Mouse (Mus musculus) kidney, adult 18-20 months (tissue): ENCODE data around the gene Stk32c.

Experiments used
- DNase-seq: peaks from one replicate; pipeline ENCODE4 v3.0.0; 2021

Stk32c gene

GRCm38 (mm10) chr7:139212754-139213745 lies at the start of gene Stk32c, which contains the start of gene Lrrc27:
Gene Stk32c (minus strand): TSS chr7:139213307.
Gene Lrrc27 (plus strand): TSS chr7:139212988.
- DNase-seq, result peak; percentile 99

DNA sequence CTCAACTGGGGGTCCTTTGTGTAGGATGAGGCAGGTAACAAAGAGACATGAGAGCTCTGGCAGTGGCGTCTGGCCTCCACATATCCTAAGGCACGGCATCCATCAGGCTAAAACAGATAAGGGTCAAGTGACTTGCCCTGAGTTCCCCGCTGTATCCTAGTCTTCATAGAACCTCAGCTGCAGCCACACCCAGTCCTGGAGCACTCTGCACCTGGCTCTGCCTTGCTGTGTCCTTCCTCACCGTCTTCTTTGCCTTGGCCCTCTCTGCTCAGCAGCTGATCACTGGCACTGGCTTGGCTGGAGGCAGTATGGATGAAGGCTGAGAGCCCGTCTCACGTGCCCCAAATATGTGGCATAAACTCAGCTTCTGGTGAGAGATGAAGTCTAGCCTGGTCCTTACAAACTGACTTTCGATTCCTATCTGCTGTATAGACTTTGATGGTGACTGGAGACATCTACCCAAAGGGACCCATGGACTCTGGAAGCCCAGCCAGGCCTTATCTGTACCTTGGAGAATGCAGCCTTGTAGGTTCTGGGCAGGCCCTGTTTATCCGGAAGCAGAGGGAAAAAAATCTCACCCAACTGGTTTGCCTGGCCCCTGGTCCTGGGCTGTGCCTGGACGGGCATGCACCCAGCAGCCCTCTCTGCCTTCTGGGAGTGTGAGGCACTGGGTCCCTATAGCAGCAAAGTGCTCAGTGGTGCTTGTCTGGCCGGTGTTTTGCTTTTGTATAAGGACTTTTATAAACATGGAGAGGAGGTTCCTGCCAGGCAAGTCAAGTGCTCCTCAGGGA lies 44.8 kb upstream of the Stk32c start:
- peak; percentile 64 for DNase-seq

DNA sequence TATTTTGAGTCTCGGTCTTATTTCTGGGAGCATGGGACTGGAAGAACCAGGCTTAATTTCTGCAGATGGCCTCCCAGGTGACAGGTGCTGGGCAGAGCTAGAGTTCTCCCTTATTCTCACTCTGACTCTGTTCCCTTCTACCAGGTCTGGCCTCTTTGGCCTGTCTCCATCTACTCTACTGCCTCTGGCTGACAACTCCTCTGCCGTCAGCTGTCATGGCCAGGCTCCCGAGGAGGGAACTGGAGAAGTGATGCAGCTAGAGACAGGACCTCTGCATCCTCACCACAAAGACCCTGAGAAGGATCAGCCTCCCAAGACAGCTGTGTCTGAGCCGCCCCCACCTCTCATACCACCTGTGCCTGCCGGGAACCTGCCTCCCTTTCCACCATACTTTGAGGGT lies 41.5 kb upstream of the Stk32c start:
- no peak for DNase-seq

GRCm38 (mm10) chr7:139253462-139253861 lies 40.4 kb upstream of the Stk32c start:
- DNase-seq, result no peak

DNA sequence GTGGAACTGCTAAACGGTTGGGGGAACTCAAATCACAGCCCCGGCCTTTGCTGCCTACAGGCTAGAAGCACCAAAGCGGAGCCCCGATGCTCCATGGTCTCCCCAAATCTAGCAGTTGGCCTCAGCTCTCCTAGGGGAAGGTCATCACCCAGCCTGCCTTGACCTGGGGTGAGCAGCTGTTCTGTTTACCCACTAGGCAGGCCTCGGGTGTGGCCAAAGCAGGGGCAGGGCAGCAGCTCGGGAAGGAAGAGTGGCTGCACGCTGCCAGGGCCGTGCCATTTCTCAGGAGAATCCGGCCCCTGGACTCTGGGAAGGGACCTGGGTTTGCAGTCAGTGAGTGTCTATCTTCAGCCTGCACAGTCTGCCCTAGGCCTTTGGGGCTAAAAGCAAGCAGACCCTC lies 39.9 kb upstream of the Stk32c start:
- no peak for DNase-seq

- no peak for DNase-seq
These were observed 39.5 kb upstream of the Stk32c start for GRCm38 (mm10) chr7:139252566-139252965.

GRCm38 (mm10) chr7:139251881-139252301 lies 38.8 kb upstream of the Stk32c start:
- peak; percentile 65 for DNase-seq

DNA sequence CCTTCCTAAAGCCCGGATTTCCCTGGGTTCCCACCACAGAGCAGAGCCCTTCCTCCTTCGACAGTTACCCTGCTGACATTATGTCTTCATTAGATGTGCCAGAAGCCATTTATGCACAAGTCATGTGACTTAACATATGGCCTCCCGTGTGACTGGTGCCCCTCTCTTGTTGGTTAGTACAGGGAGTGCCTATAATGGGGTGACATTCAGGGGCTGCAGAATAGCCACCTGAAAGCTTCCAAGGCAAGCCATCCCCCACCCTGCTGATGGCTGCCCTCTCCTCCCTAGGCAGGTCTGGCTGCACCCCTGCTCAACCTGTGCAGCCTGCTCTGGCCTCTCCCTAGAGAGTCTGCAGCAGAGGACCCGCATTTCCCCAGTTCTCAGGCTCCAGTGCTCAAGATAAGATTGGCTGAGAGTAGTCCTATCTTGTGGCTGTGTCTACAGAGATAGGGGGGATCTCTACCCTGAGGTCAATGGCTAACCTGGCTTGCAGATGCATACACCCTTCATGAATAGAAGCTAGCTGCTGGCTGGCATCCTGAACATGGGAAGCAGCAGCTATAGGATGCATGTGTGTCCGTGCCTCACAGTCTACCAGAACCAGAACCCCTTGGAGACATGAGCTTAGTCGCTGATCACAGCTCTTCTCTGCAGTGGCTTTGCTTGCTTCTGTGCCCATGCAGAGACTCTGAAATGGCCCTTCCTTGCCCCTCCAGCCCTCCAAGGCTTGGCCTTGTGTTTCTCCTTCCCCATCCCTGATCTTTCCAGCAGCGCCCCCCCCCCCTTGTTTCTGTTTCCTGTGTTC lies 36.5 kb upstream of the Stk32c start:
- DNase-seq, result no peak

GRCm38 (mm10) chr7:139248615-139249405 lies 35.7 kb upstream of the Stk32c start:
- DNase-seq, result no peak

DNA sequence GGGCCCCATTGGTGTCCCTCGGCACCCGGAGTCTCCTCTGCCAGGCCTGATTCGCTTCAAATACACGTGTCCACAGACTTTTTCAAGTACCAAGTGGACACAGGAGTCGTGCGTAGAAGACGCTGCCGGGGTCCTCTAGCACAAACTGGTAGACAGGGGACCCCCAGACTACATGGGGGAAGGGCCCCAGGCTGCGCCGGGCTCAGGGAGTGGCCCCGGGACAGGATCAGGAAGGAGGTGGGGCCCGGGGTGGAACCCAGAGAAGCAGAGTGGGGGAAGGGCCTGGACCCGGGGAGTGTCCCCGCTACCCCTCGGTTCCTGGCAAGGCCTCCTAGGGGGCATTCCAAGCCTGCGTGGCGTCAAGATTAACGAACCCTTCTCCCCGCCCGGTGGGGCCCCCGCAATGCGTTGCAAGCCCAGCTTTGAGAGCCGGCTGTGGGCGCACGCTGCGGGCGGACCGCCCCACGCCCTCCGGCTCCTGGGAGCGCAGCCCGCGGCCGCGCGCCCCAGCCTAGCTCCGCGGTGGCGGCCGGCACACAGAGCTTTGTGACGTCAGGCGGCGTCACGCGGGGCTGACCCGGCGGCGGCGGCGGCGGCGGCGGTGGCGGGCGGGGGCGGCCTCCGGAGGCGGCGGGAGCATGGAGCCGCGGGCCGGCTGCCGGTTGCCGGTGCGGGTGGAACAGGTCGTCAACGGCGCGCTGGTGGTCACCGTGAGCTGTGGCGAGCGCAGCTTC lies 34.9 kb upstream of the Stk32c start, which contains the start of gene Pwwp2b:
Gene Pwwp2b (plus strand): TSS at position 602 of the 734 bp plus-strand sequence.
- DNase-seq, result peak; percentile 87

DNA sequence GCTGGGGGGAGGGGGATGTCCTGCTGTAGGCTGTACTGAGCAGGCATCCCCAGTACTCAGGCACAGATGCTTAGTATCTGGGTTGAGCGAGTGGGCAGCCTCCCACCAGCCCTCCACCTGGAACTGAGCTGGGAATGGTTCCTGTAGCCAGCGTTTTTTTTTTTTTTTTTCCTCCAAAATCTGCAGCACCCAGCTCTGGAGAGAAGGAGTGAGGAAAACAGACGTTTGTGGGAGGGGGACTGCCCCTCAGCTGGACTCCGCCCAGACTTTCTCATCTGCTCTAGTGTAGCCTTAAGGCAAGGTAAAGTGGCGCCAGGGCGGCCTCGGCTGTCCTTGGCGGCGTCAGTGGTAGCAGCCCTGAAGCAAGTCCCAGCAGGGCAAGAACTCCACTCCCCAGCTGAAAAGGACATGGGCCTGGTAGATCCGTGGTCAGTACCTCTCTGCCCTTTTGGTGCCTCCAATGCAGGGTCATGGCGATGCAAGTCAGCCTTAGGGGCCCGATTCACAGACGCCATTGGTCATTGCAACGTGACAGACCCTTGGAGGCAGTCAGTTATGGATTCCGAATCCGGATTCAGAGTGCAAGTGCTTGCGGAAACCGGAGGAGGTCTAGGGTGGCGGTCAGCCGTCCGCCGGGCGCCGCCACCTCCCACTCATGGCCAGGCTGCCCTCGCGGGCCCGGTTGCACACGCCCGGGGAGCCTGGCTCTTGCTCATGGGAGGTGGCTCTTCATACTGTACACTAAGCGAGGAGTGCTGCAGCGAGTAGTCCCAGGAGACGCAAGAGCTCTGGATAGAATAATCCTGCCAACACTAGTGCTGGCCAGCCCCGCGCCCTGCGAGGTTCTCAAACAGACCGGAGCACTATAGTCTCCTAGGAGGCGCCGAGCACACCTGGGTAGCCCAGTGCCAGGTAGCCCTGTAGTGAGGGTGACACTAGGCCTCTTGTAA lies 34.1 kb upstream of the Stk32c start:
- DNase-seq, result peak; percentile 75

GRCm38 (mm10) chr7:139246086-139246485 lies 33.0 kb upstream of the Stk32c start:
- no peak for DNase-seq

DNA sequence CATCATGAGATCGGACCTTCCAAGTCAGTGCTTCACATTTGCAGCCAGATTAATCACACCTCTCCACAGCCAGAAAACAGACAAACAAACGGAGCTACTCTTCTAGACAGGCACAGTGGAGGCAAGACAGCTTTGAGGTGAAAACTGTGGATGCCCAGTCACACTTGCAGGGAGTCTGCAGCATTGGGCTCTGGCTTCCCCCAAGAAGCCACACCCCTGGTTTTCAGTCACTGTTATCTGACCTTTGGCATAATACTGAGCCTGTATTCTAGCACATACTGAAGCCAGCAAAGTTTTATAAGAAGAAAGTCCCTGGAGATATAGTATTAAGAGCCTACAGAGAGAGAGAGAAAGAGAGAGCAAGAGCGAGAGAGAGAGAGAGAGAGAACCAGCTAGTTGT lies 26.3 kb upstream of the Stk32c start:
- DNase-seq, result no peak

DNA sequence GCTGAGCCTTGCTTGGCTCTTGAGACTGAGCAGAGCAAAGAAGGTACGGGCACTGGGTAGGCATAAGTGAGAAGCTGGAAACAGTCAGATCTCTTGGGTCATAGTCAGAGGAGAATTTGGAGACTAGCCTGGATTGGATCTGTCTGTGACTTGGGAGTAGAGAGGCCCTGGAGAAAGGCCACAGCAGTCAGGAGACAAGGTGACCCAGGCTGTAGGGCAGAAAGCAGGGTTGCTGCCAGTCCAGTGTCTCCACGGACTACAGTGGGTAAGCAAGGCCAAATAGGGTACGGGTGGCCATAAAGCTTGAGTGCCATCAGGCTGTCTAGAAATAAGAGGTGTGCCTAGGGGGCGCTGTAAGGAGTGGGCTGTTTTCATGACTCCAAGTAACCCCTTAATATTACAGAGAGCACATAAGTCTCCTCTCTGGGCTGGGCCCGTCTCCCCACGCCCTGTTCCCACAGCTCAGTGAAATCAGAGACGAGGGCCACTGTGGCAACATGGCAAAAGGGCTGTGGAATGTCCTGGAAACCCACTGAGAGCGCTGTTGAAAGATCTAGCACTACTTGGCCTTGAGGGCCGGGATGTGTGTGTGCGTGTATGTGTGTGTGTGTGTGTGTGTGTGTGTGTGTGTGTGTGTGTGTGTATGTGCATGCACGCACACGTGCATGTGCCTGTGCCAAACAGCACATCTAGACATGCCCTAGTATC lies 22.7 kb upstream of the Stk32c start:
- DNase-seq, result no peak

DNA sequence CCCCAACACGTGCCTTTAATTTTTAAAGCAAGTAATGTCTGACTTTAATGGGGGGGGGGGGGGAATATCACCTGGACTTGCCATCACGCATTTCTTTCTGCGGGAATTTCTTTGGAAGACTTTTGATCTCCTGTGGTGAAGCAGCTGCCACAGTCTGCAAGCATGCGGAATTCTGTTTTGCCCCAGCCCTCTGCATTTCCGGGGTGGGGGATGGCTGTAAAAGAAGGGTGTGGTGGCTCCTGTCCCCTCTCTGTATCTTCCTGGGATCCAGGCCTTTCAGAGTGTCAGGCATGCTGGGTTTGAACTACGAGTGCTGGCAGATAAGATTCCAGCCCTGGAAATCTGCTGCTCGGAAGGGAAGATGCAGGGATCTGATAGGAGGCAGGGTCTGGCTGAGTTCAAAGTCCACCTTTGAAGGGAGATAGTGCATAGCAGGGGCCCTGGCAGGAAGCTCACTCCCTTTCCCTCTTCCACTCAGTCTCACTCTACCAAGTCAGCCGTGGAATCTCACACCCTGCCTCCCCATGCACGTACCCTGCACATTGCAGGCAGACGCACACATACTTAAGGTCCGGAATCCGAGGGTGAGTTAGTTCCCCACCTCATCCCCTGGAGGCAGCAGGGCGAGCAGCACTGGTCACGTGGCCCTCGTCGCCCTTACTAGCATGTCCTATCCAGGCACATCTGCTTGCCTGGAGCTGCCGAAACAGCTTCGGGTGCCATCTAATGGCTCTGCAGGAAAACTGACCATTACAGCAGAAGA lies 21.5 kb upstream of the Stk32c start:
- DNase-seq, result peak; percentile 61

GRCm38 (mm10) chr7:139233714-139234113 lies 20.6 kb upstream of the Stk32c start:
- DNase-seq, result peak; percentile 91

DNA sequence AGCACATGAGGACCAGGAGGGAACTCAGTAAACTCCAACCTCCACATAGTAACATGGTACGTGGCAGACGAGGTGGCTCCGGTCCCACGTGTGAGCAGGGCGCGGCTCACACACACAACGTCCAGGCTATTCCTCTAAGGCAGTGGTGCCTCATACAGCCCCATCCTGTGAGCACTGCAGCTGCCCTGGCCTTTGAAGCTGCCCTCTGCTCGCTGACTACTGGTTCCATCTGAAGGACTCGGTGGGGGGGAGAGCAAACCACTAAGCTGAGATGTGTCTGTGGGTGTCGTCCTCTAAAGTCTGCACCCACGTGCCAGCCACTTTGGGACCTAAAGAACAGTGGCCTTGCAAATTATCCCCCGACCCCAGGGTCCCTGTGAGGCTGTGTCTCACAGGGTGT lies 17.1 kb upstream of the Stk32c start:
- no peak for DNase-seq

DNA sequence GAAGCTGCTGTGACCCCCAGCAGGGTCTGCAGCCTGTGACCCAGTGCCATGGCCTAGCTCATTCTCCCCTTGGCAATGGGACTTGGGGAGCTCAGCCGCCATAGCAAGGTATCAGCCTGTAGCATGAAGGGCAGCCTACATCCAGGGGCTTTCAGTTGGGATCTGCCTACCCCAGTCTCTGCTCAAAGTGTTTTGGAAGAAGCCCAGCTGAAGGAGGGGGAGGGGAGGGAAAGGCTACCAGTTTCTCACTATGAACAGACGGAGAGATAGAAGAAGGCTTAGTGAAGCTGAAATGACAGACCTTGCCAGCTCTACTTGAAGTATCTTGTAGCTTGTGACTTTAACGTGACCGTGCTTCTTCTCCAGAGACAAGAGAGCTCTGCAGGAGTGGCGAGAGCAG lies 16.7 kb upstream of the Stk32c start:
- DNase-seq, result no peak
